Mouse (Mus musculus) adrenal gland, postnatal 36 days (tissue): ENCODE data around the gene Gm48552. TPM values are rescaled to one million over a fixed set of nuclear protein-coding genes. Genes with fewer than 3 reads are reported as not detected.

Experiments
- DNase-seq, 2 experiments: peaks; one replicate each; pipeline ENCODE4 v3.0.0; 2021; ENCODE audit warnings: mixed read lengths in 1 of 2
- total RNA-seq, 2 experiments: library from RNA; stranded (reverse); gene quantifications; 2 replicates each; pipeline ENCODE4 v1.2.3; 2021

Gene Gm48552
- total RNA-seq, 2 experiments from 2014 or later: 1.5 TPM; not detected in 1

GRCm38 (mm10) chr10:81406504-81407440 lies 18.0 kb downstream of the Gm48552 start:
- peak in 1 of 2 experiments; percentile 13 for DNase-seq

DNA sequence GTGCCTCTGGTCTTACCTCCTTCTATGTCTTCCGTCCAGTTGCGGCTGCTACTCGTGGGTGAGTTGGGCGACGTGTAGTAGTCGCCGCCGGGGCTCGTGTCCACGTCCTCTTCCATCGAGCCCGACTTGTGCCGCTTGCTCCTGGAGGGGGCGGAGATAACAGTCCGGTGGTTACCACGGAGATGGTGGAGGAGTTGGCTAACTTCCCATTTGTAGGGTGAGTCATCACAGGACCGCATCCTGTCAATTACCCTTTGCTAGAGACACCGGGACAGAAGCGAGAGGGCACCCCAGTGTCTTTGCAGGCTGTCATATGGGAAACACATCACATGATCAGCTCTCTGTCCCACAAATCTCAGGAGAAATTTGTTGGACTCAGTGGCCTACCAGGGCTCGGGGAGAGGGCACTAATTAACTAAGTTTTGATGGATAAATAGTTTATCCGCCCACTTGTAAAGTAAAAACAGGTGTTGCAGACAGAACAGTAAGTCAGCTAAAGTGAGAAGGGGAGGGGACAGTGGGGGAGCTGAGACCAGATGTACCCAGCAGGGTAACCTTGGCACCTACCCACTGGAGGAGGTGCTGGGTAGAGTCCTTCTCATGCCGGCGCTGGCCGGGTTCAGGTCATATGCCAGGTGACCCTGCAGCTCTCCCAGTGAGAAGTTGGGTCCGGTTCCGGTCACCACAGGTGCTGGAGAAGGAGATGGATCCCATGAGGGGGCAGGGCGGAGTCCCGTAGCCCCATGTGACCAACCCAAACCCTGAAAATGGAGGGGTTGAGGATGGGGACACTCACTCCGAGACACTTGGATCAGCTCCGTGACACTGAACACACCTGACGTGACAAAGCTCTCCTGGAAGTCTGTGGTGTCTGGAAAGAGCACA lies 19.0 kb downstream of the Gm48552 start:
- peak; percentile 90 to 91 for DNase-seq

GRCm38 (mm10) chr10:81408424-81408729 lies 19.6 kb downstream of the Gm48552 start:
- DNase-seq: no peak

GRCm38 (mm10) chr10:81408871-81409291 lies 20.1 kb downstream of the Gm48552 start:
- DNase-seq: peak; percentile 88 to 96

DNA sequence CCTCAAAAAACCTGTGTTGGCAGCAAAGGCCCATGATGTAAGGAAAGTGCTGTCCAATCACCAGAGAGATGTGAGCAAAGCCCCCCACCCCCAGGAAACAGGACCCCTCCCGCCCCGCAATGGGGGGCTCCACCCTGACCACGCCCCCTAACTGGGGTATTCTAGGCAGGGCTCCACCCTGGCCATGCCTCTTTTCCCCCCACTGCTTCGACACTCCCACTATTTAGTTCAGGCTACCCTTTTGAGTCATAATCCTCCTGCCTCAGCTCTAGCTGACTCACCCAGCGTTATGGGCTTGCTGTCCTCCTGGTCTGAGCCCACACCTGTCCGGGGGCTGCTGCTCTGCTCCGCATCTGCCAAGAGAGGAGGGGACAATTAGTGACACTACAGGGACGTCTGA lies 20.5 kb downstream of the Gm48552 start:
- DNase-seq: no peak

DNA sequence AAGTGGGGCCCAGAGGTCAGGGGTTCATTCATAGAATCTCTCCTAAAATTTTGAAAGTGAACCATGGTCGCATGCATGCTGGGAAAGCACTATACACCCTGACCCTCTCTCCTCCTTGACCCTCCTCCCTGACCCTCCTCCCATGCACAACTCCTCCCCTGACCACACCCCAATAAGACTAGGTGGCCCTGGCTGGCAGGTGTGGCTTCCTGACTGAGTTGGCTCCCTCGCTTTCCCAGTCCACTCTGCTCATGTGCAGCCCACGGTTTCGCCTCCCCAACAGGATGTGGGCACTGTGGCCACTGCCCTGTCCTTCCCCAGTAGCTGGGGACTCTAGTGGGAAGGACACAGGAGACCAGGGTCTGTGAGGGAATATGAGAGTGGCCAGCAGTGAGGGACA lies 21.5 kb downstream of the Gm48552 start:
- no peak for DNase-seq

- DNase-seq: peak in 1 of 2 experiments; percentile 49
Observed at GRCm38 (mm10) chr10:81410981-81411380, 22.2 kb downstream of the Gm48552 start.

GRCm38 (mm10) chr10:81411471-81412400 lies 22.9 kb downstream of the Gm48552 start:
- DNase-seq: peak; percentile 71 to 87

GRCm38 (mm10) chr10:81412586-81413309 lies 23.9 kb downstream of the Gm48552 start:
- DNase-seq: no peak

GRCm38 (mm10) chr10:81413310-81414261 lies 24.8 kb downstream of the Gm48552 start:
- DNase-seq: peak; percentile 88 to 93

DNA sequence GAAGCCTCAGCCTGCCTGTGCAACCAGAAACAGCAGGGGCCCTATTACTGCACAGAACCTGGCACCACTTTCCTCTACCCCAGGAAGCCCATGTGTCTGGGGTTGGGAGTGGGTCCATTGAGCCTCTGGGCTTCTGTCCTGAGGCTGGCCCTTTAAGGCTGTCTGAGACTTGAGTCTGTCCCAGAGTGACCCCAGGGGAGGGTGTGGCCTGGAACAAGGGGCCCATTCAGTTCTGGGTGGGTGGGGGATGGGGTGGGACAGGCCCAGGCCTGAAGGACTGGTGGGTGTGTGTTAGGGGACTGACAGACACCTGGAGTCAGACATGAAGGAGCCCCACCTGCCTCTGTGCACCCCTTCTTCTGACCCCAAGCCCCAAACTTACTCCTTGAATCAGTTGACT lies 25.9 kb downstream of the Gm48552 start:
- DNase-seq: peak in 1 of 2 experiments; percentile 70

GRCm38 (mm10) chr10:81415146-81415545 lies 26.3 kb downstream of the Gm48552 start:
- DNase-seq: no peak

DNA sequence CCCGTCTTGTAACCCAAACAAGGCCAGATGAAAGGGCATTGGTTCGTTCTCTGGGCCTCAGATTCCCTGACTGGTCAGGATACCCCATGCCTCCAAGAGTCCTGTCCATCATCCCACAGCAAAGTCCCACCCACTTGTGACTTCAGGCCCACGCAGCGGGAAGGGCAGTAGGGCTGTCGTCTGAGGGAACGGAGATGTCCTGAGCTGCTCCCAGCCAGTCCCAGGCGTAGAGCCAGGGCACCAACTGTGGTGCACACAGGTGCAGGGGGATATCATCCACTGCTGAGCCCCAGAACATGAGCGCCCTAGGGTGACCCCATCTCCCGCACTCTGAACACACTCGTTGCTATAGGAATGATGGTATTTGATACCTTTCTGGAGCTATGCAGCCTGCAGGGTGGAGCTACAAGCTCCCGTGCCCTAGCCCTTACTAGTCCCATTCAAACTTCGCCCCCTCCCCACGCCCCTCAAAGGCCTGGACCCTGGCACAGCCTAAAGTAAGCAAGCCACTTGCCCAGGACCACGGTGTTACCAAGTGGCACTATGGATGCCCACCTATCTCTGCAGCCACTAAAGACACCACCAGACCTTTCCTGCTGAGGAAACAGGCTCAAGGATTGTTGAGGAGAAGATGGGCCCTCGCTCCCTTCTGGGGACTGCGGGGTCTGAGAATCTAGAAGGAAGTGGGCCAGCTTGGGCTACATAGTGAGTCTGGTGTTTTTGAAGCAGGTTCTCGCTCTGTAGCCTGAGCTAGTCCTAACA lies 26.9 kb downstream of the Gm48552 start:
- DNase-seq: peak in 1 of 2 experiments; percentile 27

DNA sequence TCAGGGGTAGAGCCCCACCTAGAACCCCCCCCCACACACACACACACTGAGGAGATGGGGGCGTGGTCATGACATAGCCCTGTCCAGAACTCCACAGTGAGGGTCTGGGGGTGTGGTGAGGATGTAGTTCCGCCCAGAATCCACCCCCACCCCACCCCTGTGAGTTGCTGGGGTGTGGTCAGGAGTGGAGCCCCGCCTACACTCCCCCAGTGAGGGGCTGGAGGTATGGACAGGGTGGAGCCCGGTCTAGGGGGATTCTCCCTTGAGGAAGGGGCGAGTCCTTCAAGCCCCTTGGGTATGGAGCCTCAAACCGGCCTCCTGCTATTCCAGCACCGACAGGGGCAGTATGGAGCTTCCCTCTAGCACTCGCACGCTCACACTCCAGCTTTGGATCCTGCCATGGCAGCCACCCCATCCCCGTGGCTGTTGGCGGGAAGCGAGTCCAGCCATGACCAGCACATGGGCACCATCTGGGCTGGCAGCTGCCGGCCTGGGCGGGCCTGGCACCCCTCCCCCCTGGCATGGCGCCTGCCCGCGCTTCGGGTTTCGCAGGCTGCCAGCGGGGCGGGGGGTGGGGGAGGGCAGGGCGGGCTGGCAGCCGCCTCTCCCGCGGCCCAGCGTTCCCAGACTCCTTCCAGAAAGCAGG lies 27.9 kb downstream of the Gm48552 start:
- peak; percentile 83 to 90 for DNase-seq

GRCm38 (mm10) chr10:81417227-81418215 lies 28.7 kb downstream of the Gm48552 start:
- peak; percentile 4 to 9 for DNase-seq

DNA sequence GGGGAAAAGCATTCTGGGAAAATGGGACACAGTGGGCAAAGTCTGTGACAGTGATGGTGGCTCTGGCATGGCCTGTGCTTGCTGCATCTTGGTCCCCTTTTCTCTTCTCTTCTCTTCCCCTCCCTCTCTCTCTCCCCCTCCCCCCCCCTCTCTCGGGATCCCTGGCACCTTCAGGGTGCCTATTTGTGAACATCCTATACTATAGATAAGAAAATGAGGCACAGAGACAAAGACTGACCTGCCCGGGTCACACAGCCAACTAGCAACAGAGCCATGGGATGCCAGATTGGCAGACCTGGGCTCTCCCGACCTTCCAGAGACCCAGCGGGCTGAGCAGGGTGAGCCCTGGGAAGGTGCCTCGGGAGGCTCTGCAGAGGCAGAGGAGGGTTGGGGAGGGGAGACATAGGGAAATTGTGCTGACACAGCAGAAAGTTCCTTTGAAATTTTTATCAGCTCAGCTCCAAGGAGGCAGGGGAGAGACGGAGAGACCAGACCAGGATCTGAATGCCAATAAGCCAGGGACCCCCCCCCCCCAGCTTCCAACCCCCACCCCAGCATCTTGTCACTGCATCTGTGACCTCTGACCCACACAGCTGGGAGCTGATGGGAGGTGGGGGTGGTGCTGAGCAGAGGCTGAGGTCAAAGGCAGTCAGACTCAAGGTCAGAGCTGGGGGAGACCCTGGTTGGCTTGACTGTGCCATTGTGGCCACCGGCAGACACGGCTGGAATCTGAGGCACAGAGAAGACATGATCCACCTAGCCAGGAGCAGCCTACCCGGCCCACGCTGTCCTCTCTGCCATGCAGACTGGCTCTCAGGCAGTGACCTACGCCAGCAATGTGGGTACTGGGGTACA lies 29.6 kb downstream of the Gm48552 start:
- DNase-seq: peak; percentile 0 to 8
